Mouse (Mus musculus) mouse trophoblast stem cell (cell line): ENCODE results near the gene A430078G23Rik.
"Not testable (repeated sequence)": the region's sequence is repeated elsewhere in the genome, so short reads cannot be mapped to it uniquely, and the experiment has no call there.

Source experiments
- in situ Hi-C, 2 experiments: fragments of 300-500 bp; cut with MseI, MboI; formaldehyde crosslinking; loops; 2 replicates in 1 of 2; 3 replicates in 1 of 2; pipeline ENCODE4 v1.15.1; 2025

Gene A430078G23Rik

GRCm38 (mm10) chr8:3353189-3353810, at the start of gene A430078G23Rik:
Gene A430078G23Rik (plus strand): TSS chr8:3353415.
- in situ Hi-C loops: no loop called here

DNA sequence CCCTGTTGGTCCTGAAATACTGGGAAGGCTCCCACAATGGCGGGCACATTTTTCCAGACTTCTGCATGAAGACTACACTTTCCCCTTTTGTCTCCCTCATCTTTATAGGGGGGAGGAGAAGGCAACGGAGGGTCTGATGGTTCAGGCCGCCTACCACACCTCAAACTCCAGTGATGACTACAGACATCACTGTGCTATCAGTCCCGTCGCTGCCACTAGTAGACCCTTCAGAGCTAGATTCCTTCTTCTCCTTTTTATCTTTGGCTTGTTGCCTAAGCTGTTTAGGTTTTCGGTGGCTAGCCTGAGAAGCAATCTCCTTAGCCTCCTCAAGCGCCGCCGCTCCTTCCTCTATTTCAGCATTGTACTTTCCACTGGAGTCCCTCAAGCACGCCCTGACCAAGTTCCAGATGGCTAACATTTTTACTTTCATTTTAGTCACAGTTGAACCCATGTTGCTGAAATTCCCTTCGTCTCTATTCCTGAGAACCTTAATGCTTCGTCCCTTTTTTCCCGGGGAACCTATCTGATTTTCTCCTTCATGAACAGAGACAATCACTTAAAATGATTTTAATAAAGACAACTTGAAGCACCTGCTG, 44.9 kb upstream of the A430078G23Rik start:
- in situ Hi-C loops: not testable (repeated sequence)

GRCm38 (mm10) chr8:3309636-3310035, 43.6 kb upstream of the A430078G23Rik start:
- in situ Hi-C loops: no loop called here

DNA sequence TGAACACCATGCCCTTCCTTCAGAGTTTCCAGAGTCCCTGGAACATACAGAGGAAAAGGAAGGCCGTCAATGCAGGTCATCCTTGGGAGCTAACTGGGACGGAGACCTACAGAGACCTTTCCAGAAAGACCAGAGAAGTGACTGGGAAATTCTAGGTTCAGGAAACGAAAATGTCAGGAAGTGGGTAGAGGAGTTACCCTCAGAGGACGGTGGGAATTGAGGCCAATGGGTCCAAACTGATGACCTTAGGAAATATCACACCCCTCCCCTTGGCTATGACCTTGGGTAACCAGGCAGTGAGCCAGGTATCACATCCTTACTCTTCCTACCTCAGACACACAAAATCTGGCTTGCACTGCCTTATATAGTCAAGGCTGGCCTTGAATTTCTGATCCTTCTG, 41.7 kb upstream of the A430078G23Rik start:
- in situ Hi-C loops: no loop called here

- in situ Hi-C loops: not testable (repeated sequence)
Observed at GRCm38 (mm10) chr8:3313417-3313816, 39.8 kb upstream of the A430078G23Rik start.

DNA sequence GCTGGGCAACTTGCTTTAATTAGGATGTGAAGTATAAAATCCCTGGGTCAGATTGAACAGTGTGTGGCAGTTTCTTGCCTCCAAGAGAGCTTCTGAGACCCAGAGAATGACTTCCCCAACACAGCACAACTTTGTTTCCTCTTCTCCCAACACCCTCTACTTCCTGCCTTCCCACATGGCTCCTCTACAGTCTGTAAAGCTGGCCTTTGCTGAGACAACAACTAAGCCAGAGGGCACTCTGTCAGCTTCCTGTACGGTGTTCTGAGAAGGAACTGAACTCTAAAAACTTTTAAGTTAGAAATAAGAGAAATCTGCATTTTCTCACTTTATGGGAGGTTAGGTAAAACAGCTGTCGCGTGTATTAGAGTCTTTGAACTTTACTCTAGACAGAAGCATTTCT, 39.4 kb upstream of the A430078G23Rik start:
- in situ Hi-C loops: no loop called here

DNA sequence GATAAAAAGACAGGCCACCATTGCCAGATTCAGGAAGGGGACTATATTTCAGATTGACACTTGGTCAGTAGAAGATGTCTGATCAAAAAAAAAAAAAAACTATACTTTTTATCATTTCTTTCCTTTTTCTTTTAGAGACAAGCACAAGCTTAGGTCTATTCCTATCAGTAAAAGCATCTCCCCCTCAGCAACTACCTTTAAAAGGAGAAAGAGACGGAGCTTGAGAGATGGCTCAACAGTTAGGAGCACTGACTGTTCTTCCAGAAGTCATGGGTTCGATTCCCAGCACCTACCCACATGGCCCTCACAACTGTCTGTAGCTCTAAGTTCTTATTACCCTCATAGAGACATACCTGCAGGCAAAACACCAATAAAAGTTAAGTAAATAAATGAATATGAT, 38.9 kb upstream of the A430078G23Rik start:
- in situ Hi-C loops: no loop called here

DNA sequence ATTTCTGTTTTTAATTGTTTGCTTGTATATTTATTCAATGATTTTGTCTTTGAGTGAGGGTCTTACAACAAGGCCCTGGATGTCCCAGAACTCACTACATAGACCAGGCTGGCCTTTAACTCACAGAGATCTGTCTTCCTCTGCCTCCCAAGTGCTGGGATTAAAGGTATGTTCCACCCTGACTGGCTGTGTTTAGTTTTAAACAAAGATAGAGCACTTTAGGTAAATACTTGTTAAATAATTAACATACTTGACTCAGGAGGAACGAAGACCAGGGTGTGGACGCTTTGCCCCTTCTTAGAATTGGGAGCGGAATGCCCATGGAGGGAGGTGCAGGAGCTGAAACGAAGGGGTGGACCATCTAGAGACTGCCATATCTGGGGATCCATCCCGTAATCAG, 36.6 kb upstream of the A430078G23Rik start:
- in situ Hi-C loops: no loop called here

GRCm38 (mm10) chr8:3319267-3319666, 33.9 kb upstream of the A430078G23Rik start:
- in situ Hi-C loops: not testable (repeated sequence)

GRCm38 (mm10) chr8:3324253-3324652, 29.0 kb upstream of the A430078G23Rik start:
- in situ Hi-C loops: loop anchor here (10.0 kb wide), 2 partner anchors 139 to 149 kb away; no protein-coding TSS in a partner anchor

GRCm38 (mm10) chr8:3327056-3327455, 26.2 kb upstream of the A430078G23Rik start:
- in situ Hi-C loops: loop anchor here (10.0 kb wide), 2 partner anchors 142 to 152 kb away; no protein-coding TSS in a partner anchor

GRCm38 (mm10) chr8:3327538-3328245, 25.5 kb upstream of the A430078G23Rik start:
- in situ Hi-C loops: loop anchor here (10.0 kb wide), 2 partner anchors 143 to 153 kb away; no protein-coding TSS in a partner anchor

GRCm38 (mm10) chr8:3330662-3331061, 22.6 kb upstream of the A430078G23Rik start:
- in situ Hi-C loops: no loop called here

DNA sequence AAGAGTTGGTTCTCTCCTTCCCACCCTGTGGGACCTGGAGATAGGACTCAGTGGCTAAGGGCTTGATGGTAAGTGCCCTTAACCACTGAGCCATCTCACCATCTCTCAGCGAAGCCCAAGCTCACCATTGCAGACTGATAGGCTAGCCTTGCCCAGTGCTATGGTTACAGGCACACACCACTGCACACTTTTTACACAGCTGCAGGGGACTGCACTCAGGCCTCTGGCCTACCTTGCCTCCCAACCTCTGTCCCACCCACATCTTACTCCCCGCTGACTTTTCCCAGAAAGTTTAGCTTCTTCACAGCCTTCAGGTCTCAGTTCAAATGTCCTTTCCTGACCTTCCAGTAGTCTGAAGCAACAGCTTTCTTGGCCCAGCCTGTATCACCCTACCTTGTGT, 21.5 kb upstream of the A430078G23Rik start:
- in situ Hi-C loops: no loop called here

DNA sequence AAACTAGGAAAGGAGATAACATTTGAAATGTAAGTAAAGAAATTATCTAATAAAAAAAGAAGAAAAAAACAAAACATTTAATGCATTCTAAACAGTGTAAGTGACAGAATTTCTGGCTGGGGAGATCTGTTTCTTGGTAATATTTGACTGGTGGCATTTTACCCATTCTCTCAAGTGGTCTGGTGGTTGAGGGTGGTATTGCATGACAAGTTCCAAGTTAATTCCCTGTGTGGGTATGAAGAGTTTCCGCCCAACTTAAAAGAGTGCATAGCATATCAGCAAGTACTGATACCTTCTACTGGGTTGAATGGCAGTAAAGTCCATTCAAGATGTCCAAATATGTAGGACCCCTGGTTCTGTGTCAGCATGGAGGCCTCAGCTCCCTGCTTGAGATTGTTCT, 17.3 kb upstream of the A430078G23Rik start:
- in situ Hi-C loops: no loop called here

GRCm38 (mm10) chr8:3336658-3337524, 16.3 kb upstream of the A430078G23Rik start:
- in situ Hi-C loops: no loop called here

GRCm38 (mm10) chr8:3337525-3337824, 15.7 kb upstream of the A430078G23Rik start:
- in situ Hi-C loops: not testable (repeated sequence)

GRCm38 (mm10) chr8:3337971-3338370, 15.2 kb upstream of the A430078G23Rik start:
- in situ Hi-C loops: no loop called here

GRCm38 (mm10) chr8:3340711-3341110, 12.5 kb upstream of the A430078G23Rik start:
- in situ Hi-C loops: not testable (repeated sequence)

DNA sequence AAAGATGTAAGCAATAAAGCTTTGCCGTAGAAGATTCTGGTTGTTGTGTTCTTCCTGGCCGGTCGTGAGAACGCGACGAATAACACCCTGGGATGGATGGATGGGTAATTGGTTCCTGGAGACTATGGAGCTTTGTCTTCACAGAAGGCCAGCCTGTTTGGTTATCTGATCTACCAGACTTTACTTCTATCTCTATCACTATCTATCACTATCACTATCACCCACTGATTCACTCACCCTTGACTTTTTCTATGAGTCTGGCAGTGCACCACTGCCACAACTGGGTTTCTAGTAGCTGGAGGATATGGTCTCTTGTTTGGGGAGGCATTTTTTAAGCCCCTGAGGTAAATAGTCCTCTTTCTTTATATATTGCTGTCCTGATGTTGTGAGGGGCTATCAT, 7.9 kb upstream of the A430078G23Rik start:
- in situ Hi-C loops: no loop called here

DNA sequence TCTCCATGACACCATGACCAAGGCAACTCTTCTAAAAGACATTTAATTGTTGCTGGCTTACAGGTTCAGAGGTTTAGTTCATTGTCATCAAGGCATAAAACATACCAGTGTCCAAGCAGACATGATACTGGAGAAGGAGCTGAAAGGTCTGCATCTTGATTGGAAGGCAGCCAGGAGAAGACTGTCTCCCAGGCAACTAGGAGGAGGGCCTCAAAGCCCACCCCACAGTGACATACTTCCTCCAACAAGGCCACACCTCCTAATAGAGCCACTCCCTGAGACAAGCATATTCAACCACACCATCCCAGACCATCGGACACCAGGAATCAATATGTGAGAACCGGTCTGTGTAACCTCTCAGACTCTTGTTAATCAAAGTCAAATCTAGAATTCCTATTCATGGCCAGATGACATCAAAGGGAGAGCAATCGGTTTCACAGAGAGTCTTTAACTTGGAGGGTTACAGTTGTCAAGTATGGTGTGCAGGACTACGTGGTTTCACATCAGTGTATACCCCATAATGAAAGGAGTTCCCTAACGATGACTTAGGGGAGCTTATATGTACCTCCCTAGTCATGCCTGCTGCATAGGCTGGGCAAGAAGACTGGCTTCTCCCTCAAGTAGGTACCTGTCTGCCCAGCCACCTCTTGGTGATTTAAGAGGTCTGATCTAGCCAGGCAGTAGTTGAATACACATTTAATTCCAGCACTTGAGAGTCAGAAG, 6.4 kb upstream of the A430078G23Rik start:
- in situ Hi-C loops: no loop called here
